Mouse (Mus musculus): ENCODE measurements around the gene Gopc.
A peak's percentile ranks its signal among the peaks of the same experiment; 100 is the strongest.
"Not testable (repeated sequence)": the region's sequence is repeated elsewhere in the genome, so short reads cannot be mapped to it uniquely, and the experiment has no call there.

The Gopc gene

GRCm38 (mm10) chr10:52373834-52374233 lies 8.1 kb downstream of the Gopc start:
- Histone ChIP-seq H3K36me3 (ENCODE audit: control insufficient read depth, insufficient read depth, low read length, poor library complexity, severe bottlenecking) (no peaks in the 10 kb centered on the region), H3K27me3 (ENCODE audit: control insufficient read depth, insufficient read depth, low read length, poor library complexity, severe bottlenecking) (no peaks in the 10 kb centered on the region)
- peak; percentile 90 for DNase-seq (ENCODE audit: low read depth, low spot score)

DNA sequence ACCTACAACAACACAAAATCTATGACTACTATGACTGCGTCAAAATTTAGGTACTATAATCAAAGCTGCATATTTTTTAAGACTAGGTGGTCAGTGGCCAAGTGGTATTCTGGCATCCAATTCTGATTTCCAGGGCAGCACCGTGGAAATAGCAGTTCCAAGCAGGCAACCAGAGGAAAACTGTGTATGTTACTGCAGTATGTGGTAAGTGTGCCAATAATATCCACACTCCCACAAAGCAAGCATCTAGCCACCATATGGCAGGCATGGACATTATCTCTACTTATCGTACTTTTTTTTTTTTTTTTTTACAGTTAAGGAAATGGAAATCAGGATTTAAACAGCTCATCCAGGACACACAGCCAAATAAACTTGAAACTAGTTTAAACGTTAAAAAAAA lies 13.5 kb downstream of the Gopc start:
- H3K27me3 ChIP-seq (ENCODE audit: control insufficient read depth, insufficient read depth, low read length, poor library complexity, severe bottlenecking), result no peaks in the 10 kb centered on the region
- no peaks in the 10 kb centered on the region for H3K36me3 ChIP-seq (ENCODE audit: control insufficient read depth, insufficient read depth, low read length, poor library complexity, severe bottlenecking)
- DNase-seq (ENCODE audit: low read depth, low spot score), result no peak

- no peak for DNase-seq (ENCODE audit: low read depth, low spot score)
- Histone ChIP-seq H3K27me3 (ENCODE audit: control insufficient read depth, insufficient read depth, low read length, poor library complexity, severe bottlenecking) (no peaks in the 10 kb centered on the region; the same call in 1 of the 2 replicates), H3K36me3 (ENCODE audit: control insufficient read depth, insufficient read depth, low read length, poor library complexity, severe bottlenecking) (peaks cover 3% of the 10 kb centered on the region; the same call in 1 of the 2 replicates)
Observed at GRCm38 (mm10) chr10:52360862-52361609, 20.9 kb downstream of the Gopc start.

DNA sequence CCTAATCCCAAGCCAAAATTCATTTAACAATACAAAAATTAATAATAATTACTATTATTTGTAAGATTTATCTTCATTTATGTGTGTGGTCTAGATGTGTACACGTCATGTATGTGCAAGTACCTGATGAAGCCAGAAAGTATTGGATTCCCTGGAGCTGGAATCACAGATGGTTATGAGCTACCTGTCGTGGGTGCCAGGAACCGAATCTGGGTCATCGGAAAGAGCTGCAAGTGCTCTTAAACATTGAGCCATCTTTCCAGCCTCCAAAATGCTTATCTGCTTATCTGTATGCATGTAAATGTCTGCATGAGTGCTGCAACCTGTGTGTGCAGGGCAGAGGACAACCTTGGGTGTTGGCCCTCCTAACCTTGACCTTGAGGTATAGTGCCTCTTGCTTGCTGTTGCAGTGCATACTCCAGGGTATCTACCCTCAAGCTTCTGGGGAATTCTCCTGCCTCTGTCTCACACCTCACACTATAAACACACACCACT lies 21.6 kb downstream of the Gopc start:
- Histone ChIP-seq H3K36me3 (ENCODE audit: control insufficient read depth, insufficient read depth, low read length, poor library complexity, severe bottlenecking) (peaks cover 3% of the 10 kb centered on the region; the same call in 1 of the 2 replicates), H3K27me3 (ENCODE audit: control insufficient read depth, insufficient read depth, low read length, poor library complexity, severe bottlenecking) (no peaks in the 10 kb centered on the region; the same call in 1 of the 2 replicates)
- no peak for DNase-seq (ENCODE audit: low read depth, low spot score)

GRCm38 (mm10) chr10:52358467-52358866 lies 23.5 kb downstream of the Gopc start, which contains the start of gene Gm26741:
Gm26741 (plus strand) TSS chr10:52358767.
- Histone ChIP-seq H3K36me3 (ENCODE audit: control insufficient read depth, insufficient read depth, low read length, poor library complexity, severe bottlenecking) (peaks cover 3% of the 10 kb centered on the region; the same call in 1 of the 2 replicates), H3K27me3 (ENCODE audit: control insufficient read depth, insufficient read depth, low read length, poor library complexity, severe bottlenecking) (no peaks in the 10 kb centered on the region; the same call in 1 of the 2 replicates)
- no peak for DNase-seq (ENCODE audit: low read depth, low spot score)

DNA sequence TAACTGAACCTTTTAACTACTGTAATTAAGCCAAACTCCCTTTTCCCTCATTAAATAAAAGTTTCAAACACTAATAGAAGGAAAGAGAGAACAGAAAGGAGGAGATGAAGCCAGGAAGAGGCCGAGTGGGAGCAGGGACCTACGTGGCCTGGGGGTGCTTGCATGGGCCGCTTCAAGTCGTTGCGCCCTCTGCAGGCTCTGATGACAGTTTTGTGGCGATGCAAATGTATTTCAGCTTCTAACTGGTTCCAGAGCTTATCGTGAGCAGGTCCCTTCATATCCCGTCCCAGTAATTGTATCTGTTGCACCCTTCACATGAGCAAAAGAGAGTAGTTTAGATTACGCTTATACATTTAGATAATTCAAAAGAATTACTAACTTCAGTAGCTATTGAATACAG lies 28.7 kb downstream of the Gopc start:
- H3K36me3 ChIP-seq (ENCODE audit: control insufficient read depth, insufficient read depth, low read length, poor library complexity, severe bottlenecking), result peaks cover 18% of the 10 kb centered on the region
- no peaks in the 10 kb centered on the region for H3K27me3 ChIP-seq (ENCODE audit: control insufficient read depth, insufficient read depth, low read length, poor library complexity, severe bottlenecking)
- no peak for DNase-seq (ENCODE audit: low read depth, low spot score)

DNA sequence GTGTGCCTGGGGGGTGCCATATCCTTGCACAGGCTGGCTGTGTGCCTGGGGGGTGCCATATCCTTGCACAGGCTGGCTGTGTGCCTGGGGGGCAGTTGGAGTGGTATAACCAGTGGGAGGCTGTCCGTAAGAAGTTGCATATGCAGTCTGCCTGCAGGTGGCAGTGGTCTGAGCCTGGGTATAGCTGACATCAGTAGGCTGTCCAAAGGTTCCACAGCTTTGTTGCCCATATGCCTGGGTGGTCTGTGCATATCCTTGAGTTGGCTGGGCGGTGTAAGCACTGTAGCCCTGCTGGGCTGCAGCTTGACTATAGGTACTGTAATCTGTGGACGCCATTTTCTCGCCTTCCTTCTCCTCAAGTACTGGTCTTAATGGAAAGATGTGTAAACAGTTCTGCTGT lies 38.6 kb downstream of the Gopc start:
- H3K27me3 ChIP-seq (ENCODE audit: control insufficient read depth, insufficient read depth, low read length, poor library complexity, severe bottlenecking), result not testable (repeated sequence)
- H3K36me3 ChIP-seq (ENCODE audit: control insufficient read depth, insufficient read depth, low read length, poor library complexity, severe bottlenecking), result peaks cover 18% of the 10 kb centered on the region
- peak; percentile 43 for DNase-seq (ENCODE audit: low read depth, low spot score)

DNA sequence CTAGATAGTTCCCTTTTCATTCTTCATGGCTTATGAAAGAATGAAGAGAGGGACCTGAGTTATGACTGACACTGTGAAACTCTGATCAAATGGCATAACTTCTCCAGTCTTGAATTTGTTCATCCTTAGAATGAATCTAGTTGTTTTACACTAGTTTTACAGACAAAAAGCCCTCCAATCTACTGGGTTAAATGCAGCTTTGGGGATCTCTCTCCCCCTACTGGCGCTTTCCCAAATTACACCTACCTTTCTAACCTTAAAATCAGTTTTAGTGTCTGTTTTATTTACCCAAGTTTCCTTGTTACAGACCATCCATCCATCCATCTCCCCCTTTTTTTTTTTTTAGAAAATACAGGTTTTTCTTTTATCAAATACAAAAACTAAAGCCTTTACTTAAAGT lies 50.9 kb downstream of the Gopc start:
- Histone ChIP-seq H3K36me3 (ENCODE audit: control insufficient read depth, insufficient read depth, low read length, poor library complexity, severe bottlenecking) (no peaks in the 10 kb centered on the region), H3K27me3 (ENCODE audit: control insufficient read depth, insufficient read depth, low read length, poor library complexity, severe bottlenecking) (no peaks in the 10 kb centered on the region)
- DNase-seq (ENCODE audit: low read depth, low spot score), result peak; percentile 58

DNA sequence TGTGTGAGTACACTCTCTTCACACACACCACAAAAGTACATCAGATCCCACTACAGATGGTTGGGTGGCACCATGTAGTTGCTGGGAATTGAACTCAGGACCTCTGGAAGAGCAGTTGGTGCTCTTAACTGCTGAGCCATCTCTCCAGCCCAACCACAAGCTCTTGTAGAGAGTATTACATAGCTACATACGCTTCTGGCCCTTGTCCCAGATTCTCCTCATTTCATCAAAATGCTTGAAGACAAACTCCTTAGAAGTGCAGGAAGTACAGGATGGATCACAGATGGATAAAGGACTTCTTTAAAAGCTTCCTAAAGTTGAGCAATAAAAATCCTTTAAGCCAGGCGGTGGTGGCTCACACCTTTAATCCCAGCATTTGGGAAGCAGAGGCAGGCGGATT lies 60.0 kb downstream of the Gopc start:
- no peaks in the 10 kb centered on the region for H3K36me3 ChIP-seq (ENCODE audit: control insufficient read depth, insufficient read depth, low read length, poor library complexity, severe bottlenecking)
- no peak for DNase-seq (ENCODE audit: low read depth, low spot score)
- H3K27me3 ChIP-seq (ENCODE audit: control insufficient read depth, insufficient read depth, low read length, poor library complexity, severe bottlenecking), result no peaks in the 10 kb centered on the region

DNA sequence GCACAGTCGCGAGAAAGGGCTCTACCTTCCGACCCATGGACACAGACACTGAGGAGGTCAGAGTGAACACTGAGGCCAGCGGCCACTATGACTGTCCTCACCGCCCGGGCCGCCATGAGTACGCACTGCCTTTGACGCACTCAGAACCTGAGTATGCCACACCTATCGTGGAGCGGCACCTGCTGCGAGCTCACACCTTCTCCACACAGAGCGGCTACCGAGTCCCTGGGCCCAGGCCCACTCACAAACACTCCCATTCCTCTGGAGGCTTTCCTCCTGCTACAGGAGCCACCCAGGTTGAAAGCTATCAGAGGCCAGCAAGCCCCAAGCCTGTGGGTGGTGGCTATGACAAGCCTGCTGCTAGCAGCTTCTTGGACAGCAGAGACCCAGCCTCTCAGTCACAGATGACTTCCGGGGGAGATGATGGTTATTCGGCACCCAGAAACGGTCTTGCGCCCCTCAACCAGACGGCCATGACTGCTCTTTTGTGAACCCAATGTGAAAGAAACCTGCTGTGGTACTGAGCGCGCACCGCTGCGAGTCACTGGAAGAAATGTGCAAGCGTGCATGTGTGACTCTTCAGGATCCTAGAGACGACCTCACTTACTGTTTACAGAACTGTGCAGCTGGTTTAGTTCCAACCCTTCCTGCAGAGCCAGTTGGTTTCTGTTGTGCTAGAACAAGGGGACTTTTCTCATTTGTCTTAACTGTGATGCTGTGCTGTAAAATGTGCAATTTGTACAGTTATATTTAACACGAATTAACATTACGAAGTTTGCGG lies 62.2 kb downstream of the Gopc start:
- DNase-seq (ENCODE audit: low read depth, low spot score), result no peak
- Histone ChIP-seq H3K36me3 (ENCODE audit: control insufficient read depth, insufficient read depth, low read length, poor library complexity, severe bottlenecking) (no peaks in the 10 kb centered on the region), H3K27me3 (ENCODE audit: control insufficient read depth, insufficient read depth, low read length, poor library complexity, severe bottlenecking) (no peaks in the 10 kb centered on the region)

DNA sequence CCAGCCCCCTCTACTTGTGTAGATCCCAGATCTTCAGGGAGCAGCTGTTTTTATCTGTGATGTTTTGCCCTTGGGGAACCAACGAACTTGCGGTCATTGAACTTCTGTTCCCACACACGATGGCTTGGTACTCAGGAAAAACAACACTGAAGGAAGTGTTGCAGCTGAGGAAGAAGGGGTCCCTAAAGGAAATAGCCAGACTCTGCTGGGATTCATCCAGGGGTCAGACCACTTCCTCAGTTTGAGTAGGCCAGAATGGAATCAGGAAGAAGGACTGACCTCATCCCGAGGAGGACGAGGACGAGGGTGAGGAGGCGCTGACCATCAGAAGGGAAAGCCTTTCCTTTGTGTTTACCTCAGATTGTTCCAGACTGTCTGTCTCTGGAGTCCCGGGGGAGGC lies 72.7 kb downstream of the Gopc start:
- no peaks in the 10 kb centered on the region; the same call in 1 of the 2 replicates for H3K27me3 ChIP-seq (ENCODE audit: control insufficient read depth, insufficient read depth, low read length, poor library complexity, severe bottlenecking)
- no peak for DNase-seq (ENCODE audit: low read depth, low spot score)
- no peaks in the 10 kb centered on the region for H3K36me3 ChIP-seq (ENCODE audit: control insufficient read depth, insufficient read depth, low read length, poor library complexity, severe bottlenecking)

- no peaks in the 10 kb centered on the region for H3K36me3 ChIP-seq (ENCODE audit: control insufficient read depth, insufficient read depth, low read length, poor library complexity, severe bottlenecking)
- DNase-seq (ENCODE audit: low read depth, low spot score), result no peak
- no peaks in the 10 kb centered on the region for H3K27me3 ChIP-seq (ENCODE audit: control insufficient read depth, insufficient read depth, low read length, poor library complexity, severe bottlenecking)
Observed at GRCm38 (mm10) chr10:52304574-52304973, 77.3 kb downstream of the Gopc start.

GRCm38 (mm10) chr10:52302271-52302670 lies 79.7 kb downstream of the Gopc start:
- Histone ChIP-seq H3K27me3 (ENCODE audit: control insufficient read depth, insufficient read depth, low read length, poor library complexity, severe bottlenecking) (no peaks in the 10 kb centered on the region), H3K36me3 (ENCODE audit: control insufficient read depth, insufficient read depth, low read length, poor library complexity, severe bottlenecking) (no peaks in the 10 kb centered on the region)
- DNase-seq (ENCODE audit: low read depth, low spot score), result no peak

GRCm38 (mm10) chr10:52301766-52302165 lies 80.2 kb downstream of the Gopc start:
- Histone ChIP-seq H3K27me3 (ENCODE audit: control insufficient read depth, insufficient read depth, low read length, poor library complexity, severe bottlenecking) (no peaks in the 10 kb centered on the region), H3K36me3 (ENCODE audit: control insufficient read depth, insufficient read depth, low read length, poor library complexity, severe bottlenecking) (no peaks in the 10 kb centered on the region)
- no peak for DNase-seq (ENCODE audit: low read depth, low spot score)

DNA sequence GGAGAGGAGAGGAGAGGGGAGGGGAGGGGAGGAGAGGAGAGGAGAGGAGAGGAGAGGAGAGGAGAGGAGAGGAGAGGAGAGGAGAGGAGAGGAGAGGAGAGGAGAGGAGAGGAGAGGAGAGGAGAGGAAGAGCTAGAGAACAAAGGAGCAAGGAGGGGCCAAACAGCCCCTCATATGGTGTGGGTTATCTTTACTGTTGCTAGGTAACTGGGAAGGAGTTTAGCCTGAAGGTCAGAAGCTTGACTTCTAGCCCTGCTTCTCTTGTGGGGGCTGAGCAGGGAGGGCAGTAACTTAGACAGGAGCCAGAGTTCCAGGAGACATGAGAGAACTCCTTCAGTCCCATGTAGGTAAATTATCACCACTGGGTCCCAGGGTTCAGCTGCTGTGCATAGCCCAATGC lies 83.4 kb downstream of the Gopc start:
- H3K36me3 ChIP-seq (ENCODE audit: control insufficient read depth, insufficient read depth, low read length, poor library complexity, severe bottlenecking); DNase-seq (ENCODE audit: low read depth, low spot score); H3K27me3 ChIP-seq (ENCODE audit: control insufficient read depth, insufficient read depth, low read length, poor library complexity, severe bottlenecking): not testable (repeated sequence)

Data from splenic B cell, adult 2 months (primary cell).